Mouse (Mus musculus) E14TG2a.4 (cell line): ENCODE data around the gene Gpx4.

ENCODE experiments used
- CTCF ChIP-seq: conservative IDR thresholded peaks from 2 replicates; pipeline ENCODE4 v1.5.1; 2014; ENCODE audit warnings: low read length
- POU5F1 ChIP-seq: IDR thresholded peaks from 2 replicates; pipeline ENCODE4 v1.6.1; 2014; ENCODE audit warnings: low read length, borderline replicate concordance

- TF ChIP-seq CTCF (no peak), POU5F1 (no peak)
Measured at GRCm38 (mm10) chr10:80022164-80022563, 24.8 kb upstream of the Gpx4 start.
